Mouse (Mus musculus) CH12.LX (cell line): ENCODE results near the gene Tfap2a.

ENCODE experiments used
- CHD2 ChIP-seq: IDR thresholded peaks from 2 replicates; pipeline ENCODE4 v1.6.1; 2011; ENCODE audit warnings: low read length, improper control_type of control experiment
- CTCF ChIP-seq, 2 experiments: IDR thresholded peaks in 1 of 2; conservative IDR thresholded peaks in 1 of 2; 2 replicates each; pipeline ENCODE4 v1.5.1; 2011 to 2012; ENCODE audit warnings: low read depth in 2 of 2, low read length in 2 of 2, improper control_type of control experiment in 1 of 2, inconsistent platforms in 1 of 2, mild to moderate bottlenecking in 1 of 2, moderate library complexity in 1 of 2
- EP300 ChIP-seq: IDR thresholded peaks from 2 replicates; pipeline ENCODE4 v1.6.1; 2011; ENCODE audit warnings: low read length, improper control_type of control experiment
- JUN ChIP-seq: IDR thresholded peaks from 2 replicates; pipeline ENCODE4 v1.6.1; 2011; ENCODE audit warnings: low read depth, mild to moderate bottlenecking, low read length, improper control_type of control experiment, moderate library complexity; ENCODE audit not compliant: insufficient read depth
- KAT2A ChIP-seq: IDR thresholded peaks from 2 replicates; pipeline ENCODE4 v1.6.1; 2012; ENCODE audit warnings: low read length, improper control_type of control experiment, inconsistent platforms; ENCODE audit not compliant: insufficient replicate concordance
- MAX ChIP-seq: IDR thresholded peaks from 2 replicates; pipeline ENCODE4 v1.6.1; 2011; ENCODE audit warnings: low read length, improper control_type of control experiment
- MYC ChIP-seq: IDR thresholded peaks from 2 replicates; pipeline ENCODE4 v1.6.1; 2011; ENCODE audit warnings: low read depth, mild to moderate bottlenecking, improper control_type of control experiment, low read length
- POLR2A ChIP-seq: IDR thresholded peaks from 2 replicates; pipeline ENCODE4 v1.6.1; 2011; ENCODE audit warnings: low read depth, mild to moderate bottlenecking, improper control_type of control experiment, low read length
- TBP ChIP-seq: conservative IDR thresholded peaks from 2 replicates; pipeline ENCODE4 v1.6.1; 2011; ENCODE audit warnings: low read depth, low read length, improper control_type of control experiment
- ZKSCAN1 ChIP-seq: IDR thresholded peaks from 2 replicates; pipeline ENCODE4 v1.6.1; 2012; ENCODE audit warnings: low read depth, inconsistent platforms, low read length, improper control_type of control experiment, borderline replicate concordance

DNA sequence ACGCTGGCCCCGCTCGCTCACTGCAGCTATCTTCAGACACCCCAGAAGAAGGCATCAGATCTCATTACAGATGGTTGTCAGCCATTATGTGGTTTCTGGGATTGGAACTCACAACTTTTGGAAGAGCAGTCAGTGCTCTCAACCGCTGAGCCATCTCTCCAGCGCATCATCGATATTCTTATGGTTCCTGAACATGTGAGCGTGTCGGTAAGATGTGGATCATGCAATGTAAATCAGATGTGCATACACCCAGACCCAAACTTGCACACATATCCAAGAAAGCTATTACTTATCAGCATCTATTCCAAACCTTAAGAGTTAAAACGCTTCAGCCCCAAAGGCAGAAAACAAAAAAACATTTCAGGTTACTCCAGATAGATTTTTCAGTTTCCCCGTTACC is 15.9 kb upstream of the Tfap2a start:
- TF ChIP-seq CHD2 (no peak), ZKSCAN1 (no peak), TBP (no peak), MAX (no peak), JUN (no peak), POLR2A (no peak), EP300 (no peak), MYC (no peak), CTCF (conservative IDR thresholded peaks at IDR 0.05 in 1 of 2, IDR thresholded peaks at IDR 0.05 in 1 of 2; ENCODE audit: low read depth in 2 of 2, low read length in 2 of 2) (no peak), KAT2A (no peak)
